Comparison of ENCODE assay signal across 10 mouse cellular contexts in the genomic region with DNA sequence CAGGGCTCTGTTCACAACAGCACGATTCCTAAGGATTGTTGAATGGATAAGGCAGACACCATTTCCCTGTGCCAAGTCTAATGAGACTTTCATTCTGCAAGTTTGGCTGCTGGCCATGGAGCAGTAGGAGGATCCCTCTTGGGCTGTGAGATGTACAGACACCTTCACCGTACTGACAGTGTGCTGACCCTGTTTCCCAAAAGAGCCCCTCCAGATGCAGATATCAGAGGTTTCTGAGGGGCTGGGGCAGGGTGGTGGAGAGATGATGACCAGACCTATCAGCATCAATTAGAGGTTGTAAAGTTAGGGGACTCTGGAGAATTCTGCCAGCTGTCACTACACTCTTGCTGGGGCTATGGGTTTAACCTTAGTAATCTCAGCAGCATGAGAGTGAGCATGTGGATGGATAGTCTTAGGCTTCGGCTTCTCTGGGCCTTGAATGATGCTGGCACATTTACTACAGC.
DNase-seq lines count a peak whose midpoint lies in the region; ATAC-seq and TF ChIP-seq lines count a peak whose summit lies in the region.
"Had no signal": no experiment of that assay in that cellular context is flagged by ENCODE, and none has a peak within 500 bp of the region (broad histone marks: within the 10 kb centered on the region; RNA-seq: fewer than 3 reads in every experiment).

No protein-coding gene starts in this region.

- no peak overlapping the region for H3K4me2 ChIP-seq in heart, embryonic 11.5 days
- H3K4me2 ChIP-seq: limb, embryonic 12.5 days; stomach, embryonic 15.5 days had no signal

- H3K4me1 ChIP-seq in heart, embryonic 11.5 days (ENCODE audit: control insufficient read depth, insufficient read depth, low read length): peaks cover 4% of the 10 kb centered on the region; the same call in 1 of the 2 replicates
- H3K4me1 ChIP-seq: limb, embryonic 12.5 days had no signal

- no peaks in the 10 kb centered on the region for H3K36me3 ChIP-seq in heart, embryonic 11.5 days (ENCODE audit: control insufficient read depth, insufficient read depth, low read length)
- H3K36me3 ChIP-seq: limb, embryonic 12.5 days; stomach, embryonic 15.5 days had no signal

- ATAC-seq in heart, embryonic 11.5 days (replicated peaks; ENCODE audit: insufficient number of reproducible peaks, low FRiP score, low TSS enrichment): peak; percentile 81
- no peak for ATAC-seq in megakaryocyte-erythroid progenitor cell, adult 5-6 weeks (replicated peaks; ENCODE audit: low FRiP score, low TSS enrichment, poor library complexity, severe bottlenecking)
- no peak for ATAC-seq in megakaryocyte progenitor cell, adult 5-6 weeks (replicated peaks; ENCODE audit: poor library complexity)

- 32% methylated on average over 3 of the region's 3 CpGs for WGBS in heart, embryonic 11.5 days (ENCODE audit: insufficient replicate concordance)

- intact Hi-C loops in left cerebral cortex, postnatal 36 days (cut with DNase I): no loop called here

- H3K4me3 ChIP-seq in heart, embryonic 11.5 days (ENCODE audit: low read depth, low read length): no peak overlapping the region
- H3K4me3 ChIP-seq: limb, embryonic 12.5 days; stomach, embryonic 15.5 days had no signal

- no peak for DNase-seq in heart, adult 8-10 months (ENCODE audit: low spot score)
- DNase-seq in brain, embryonic 14.5 days (ENCODE audit: low read depth): peak; percentile 93
- peak; percentile 37 to 40 for DNase-seq in frontal cortex, postnatal 14 days (ENCODE audit: low spot score in 2 of 2)
- peak; percentile 57 to 64 for DNase-seq in left cerebral cortex, postnatal 36 days (ENCODE audit: low spot score in 2 of 2)
- peak; percentile 78 for DNase-seq in right cerebral cortex, adult 18-20 months

- no peak for TF ChIP-seq CTCF in brain, embryonic 14.5 days (IDR thresholded peaks at IDR 0.05; ENCODE audit: borderline replicate concordance, extremely low read depth, insufficient read depth, insufficient read length)

- no peaks in the 10 kb centered on the region for H3K9me3 ChIP-seq in heart, embryonic 11.5 days (replicated peaks; ENCODE audit: control insufficient read depth, low read length)
- H3K9me3 ChIP-seq: limb, embryonic 12.5 days; stomach, embryonic 15.5 days had no signal

- no peak overlapping the region for H3K27ac ChIP-seq in heart, embryonic 11.5 days (ENCODE audit: low read depth, low read length)
- H3K27ac ChIP-seq: limb, embryonic 12.5 days; stomach, embryonic 15.5 days had no signal

- no peak overlapping the region for H3K9ac ChIP-seq in heart, embryonic 11.5 days (ENCODE audit: low read depth, low read length)
- H3K9ac ChIP-seq: limb, embryonic 12.5 days; stomach, embryonic 15.5 days had no signal

- no peaks in the 10 kb centered on the region for H3K27me3 ChIP-seq in heart, embryonic 11.5 days (ENCODE audit: control insufficient read depth, insufficient read depth, low read length)
- H3K27me3 ChIP-seq: limb, embryonic 12.5 days; stomach, embryonic 15.5 days had no signal

- TF ChIP-seq POLR2A in brain, embryonic 14.5 days (IDR thresholded peaks at IDR 0.05; ENCODE audit: borderline replicate concordance, extremely low read depth, insufficient read depth, insufficient read length, poor library complexity, severe bottlenecking): no peak
